Mouse (Mus musculus) cerebellum, adult 2 months (tissue): Measurements from ENCODE around the gene Zfp764. TPM values are rescaled to one million over a fixed set of nuclear protein-coding genes. Genes with fewer than 3 reads are reported as not detected.
"Not testable (repeated sequence)": the region's sequence is repeated elsewhere in the genome, so short reads cannot be mapped to it uniquely, and the experiment has no call there.

Source experiments
- DNase-seq, 2 experiments: peaks; one replicate each; pipeline ENCODE4 v3.0.0; 2021
- H3K27ac ChIP-seq: fragments of 200-500 bp; 2 replicates; pipeline ENCODE4 v1.5.1; 2012; ENCODE audit warnings: low read length, control low read depth, inconsistent platforms; ENCODE audit not compliant: insufficient read depth
- H3K27me3 ChIP-seq: fragments of 200-500 bp; 2 replicates; pipeline ENCODE4 v1.6.1; 2012; ENCODE audit warnings: inconsistent platforms, mild to moderate bottlenecking, low read length, moderate library complexity; ENCODE audit not compliant: control insufficient read depth, insufficient read depth
- H3K4me1 ChIP-seq: fragments of 200-500 bp; 2 replicates; pipeline ENCODE4 v1.6.1; 2011; ENCODE audit warnings: low read length; ENCODE audit not compliant: control insufficient read depth, insufficient read depth
- H3K4me3 ChIP-seq: fragments of 200-500 bp; replicated peaks from 2 replicates; pipeline ENCODE3; 2011; ENCODE audit warnings: mild to moderate bottlenecking, low read depth, low read length, control low read depth; ENCODE audit not compliant: insufficient read depth
- CTCF ChIP-seq: fragments of 200-500 bp; IDR thresholded peaks from 2 replicates; pipeline ENCODE4 v1.5.1; 2011; ENCODE audit warnings: low read depth, mild to moderate bottlenecking, control low read depth, low read length, moderate library complexity, borderline replicate concordance; ENCODE audit not compliant: insufficient read depth
- POLR2A ChIP-seq: fragments of 200-500 bp; IDR thresholded peaks from 2 replicates; pipeline ENCODE4 v1.6.1; 2011; ENCODE audit warnings: low read length, control low read depth, borderline replicate concordance; ENCODE audit not compliant: insufficient read depth
- WGBS: fragments of 180-500 bp; shearing (Covaris S2); methylation state at CpG from one replicate; pipeline ENCODE4 v1.1.7; 2018; 5-methylcytosine and 5-hydroxymethylcytosine counted together
- polyA plus RNA-seq: library from polyadenylated mRNA; depleted of rRNA; stranded (reverse); fragments of >200 nt; gene quantifications from 2 replicates; pipeline ENCODE4 v1.2.3, GENCODE M21; 2012

Gene Zfp764
- polyA plus RNA-seq, 1 experiment, result 4.0 TPM

GRCm38 (mm10) chr7:127435206-127435605 is 28.6 kb upstream of the Zfp764 start:
- no peak for DNase-seq
- WGBS, result 94% methylated on average over 4 of the region's 4 CpGs
- TF ChIP-seq CTCF (no peak), POLR2A (no peak)
- Histone ChIP-seq H3K4me1 (no peaks in the 10 kb centered on the region), H3K27ac (no peak overlapping the region), H3K27me3 (no peaks in the 10 kb centered on the region), H3K4me3 (no peak overlapping the region)

- Histone ChIP-seq H3K27me3 (no peaks in the 10 kb centered on the region), H3K4me1 (no peaks in the 10 kb centered on the region), H3K27ac (no peak overlapping the region), H3K4me3 (no peak overlapping the region)
- no peak for DNase-seq
- no peak for TF ChIP-seq CTCF
- no peak for TF ChIP-seq POLR2A
- WGBS, result 70% methylated on average over 3 of the region's 3 CpGs
These were observed 19.7 kb upstream of the Zfp764 start for GRCm38 (mm10) chr7:127426354-127426753.

GRCm38 (mm10) chr7:127425911-127426310 is 19.3 kb upstream of the Zfp764 start:
- TF ChIP-seq POLR2A (no peak), CTCF (no peak)
- H3K4me1 ChIP-seq, result no peaks in the 10 kb centered on the region
- no peaks in the 10 kb centered on the region for H3K27me3 ChIP-seq
- H3K4me3 ChIP-seq, result no peak overlapping the region
- no peak for DNase-seq
- H3K27ac ChIP-seq, result no peak overlapping the region
- WGBS, result 79% methylated on average over 2 of the region's 2 CpGs

- no peaks in the 10 kb centered on the region for H3K4me1 ChIP-seq
- no peak overlapping the region for H3K27ac ChIP-seq
- WGBS, result 82% methylated on average over 3 of the region's 3 CpGs
- H3K4me3 ChIP-seq, result no peak overlapping the region
- no peak for TF ChIP-seq CTCF
- TF ChIP-seq POLR2A, result no peak
- H3K27me3 ChIP-seq, result no peaks in the 10 kb centered on the region
- no peak for DNase-seq
These were observed 18.7 kb upstream of the Zfp764 start for GRCm38 (mm10) chr7:127425291-127425690.

GRCm38 (mm10) chr7:127422247-127422646 is 15.6 kb upstream of the Zfp764 start:
- under 1% methylated on average over 15 of the region's 15 CpGs for WGBS
- TF ChIP-seq POLR2A, result no peak
- TF ChIP-seq CTCF, result no peak
- no peak overlapping the region for H3K27ac ChIP-seq

GRCm38 (mm10) chr7:127421388-127422191 is 15.0 kb upstream of the Zfp764 start, which contains the start of gene Zfp688:
Gene Zfp688 (minus strand): TSS chr7:127422068.
- WGBS, result 1% methylated on average over 48 of the region's 48 CpGs
- Histone ChIP-seq H3K4me1 (no peaks in the 10 kb centered on the region), H3K4me3 (peak within 1 kb of the TSS; percentile 70), H3K27me3 (no peaks in the 10 kb centered on the region), H3K27ac (peak within 1 kb of the TSS; percentile 26; the same call in 1 of the 2 replicates)
- TF ChIP-seq POLR2A, result peak; percentile 86
- TF ChIP-seq CTCF, result no peak
- DNase-seq, result peak; percentile 91 to 93

More at GRCm38 (mm10) chr7:127422247-127422646, 15.6 kb upstream of the Zfp764 start:
- Histone ChIP-seq H3K27me3 (no peaks in the 10 kb centered on the region), H3K4me3 (peak overlapping the region; percentile 70), H3K4me1 (no peaks in the 10 kb centered on the region)
- peak in 1 of 2 experiments; percentile 65 for DNase-seq

DNA sequence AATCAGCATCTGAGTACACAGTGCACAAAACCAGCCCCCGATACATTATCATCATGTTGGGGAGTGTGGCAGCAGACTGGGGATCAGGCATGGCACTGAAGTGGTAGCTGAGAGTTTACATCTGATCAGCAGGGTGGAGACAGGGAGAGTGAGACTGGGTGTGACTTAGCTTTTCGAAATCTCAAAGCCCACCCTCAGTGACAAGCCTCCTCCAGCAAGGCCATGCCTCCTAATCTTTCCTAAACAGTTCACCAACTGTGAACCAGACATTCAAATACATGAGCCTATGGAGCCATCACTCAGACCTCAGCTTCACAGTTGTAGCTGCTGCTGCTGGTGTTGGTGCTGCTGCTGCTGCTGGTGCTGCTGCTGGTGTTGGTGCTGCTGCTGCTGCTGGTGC is 4.8 kb upstream of the Zfp764 start:
- TF ChIP-seq POLR2A, result no peak
- no peak for TF ChIP-seq CTCF
- no peaks in the 10 kb centered on the region for H3K27me3 ChIP-seq
- no peaks in the 10 kb centered on the region for H3K4me1 ChIP-seq
- no peak overlapping the region for H3K27ac ChIP-seq
- H3K4me3 ChIP-seq, result no peak overlapping the region
- 72% methylated on average over 2 of the region's 2 CpGs for WGBS
- no peak for DNase-seq

- H3K27ac ChIP-seq, DNase-seq, H3K27me3 ChIP-seq, H3K4me1 ChIP-seq, H3K4me3 ChIP-seq: not testable (repeated sequence)
- 98% methylated on average over 6 of the region's 6 CpGs for WGBS
These were observed 2.5 kb downstream of the Zfp764 start for GRCm38 (mm10) chr7:127404101-127404500.
